Mouse (Mus musculus) gastrocnemius, adult 2 months (tissue): ENCODE measurements at regions not wholly inside any gene's neighbourhood (a gene's known extent, or its start where the extent isn't known, plus 50 kb on each side); places are given as distances from the start of the nearest gene placed in this dataset.

Experiments
- DNase-seq: peaks from one replicate; pipeline ENCODE4 v3.0.0; 2022
- H3K27ac ChIP-seq: fragments of 200-600 bp; 2 replicates; pipeline ENCODE4 v1.8.1; 2022; ENCODE audit warnings: mild to moderate bottlenecking
- H3K4me3 ChIP-seq: fragments of 200-600 bp; 2 replicates; pipeline ENCODE4 v1.8.1; 2022; ENCODE audit warnings: mild to moderate bottlenecking, moderate library complexity
- CTCF ChIP-seq: fragments of 200-600 bp; IDR thresholded peaks from 2 replicates; pipeline ENCODE4 v1.8.1; 2022; ENCODE audit warnings: antibody characterized with exemption, mild to moderate bottlenecking, moderate library complexity
- intact Hi-C: fragments of 180-260 bp; cut with DNase I; formaldehyde crosslinking; loops from one replicate; pipeline ENCODE4 v1.15.1; 2025

- DNase-seq = no peak
- intact Hi-C loops = no loop called here
- no peak overlapping the region for H3K27ac ChIP-seq
- no peak overlapping the region for H3K4me3 ChIP-seq
- TF ChIP-seq CTCF = no peak
Observed at GRCm38 (mm10) chr12:45656574-45656973, 582.1 kb upstream of the Stxbp6 start.

GRCm38 (mm10) chr12:45648654-45649053, 574.1 kb upstream of the Stxbp6 start:
- DNase-seq = no peak
- TF ChIP-seq CTCF = no peak
- intact Hi-C loops = no loop called here
- Histone ChIP-seq H3K4me3 (no peak overlapping the region), H3K27ac (no peak overlapping the region)

GRCm38 (mm10) chr12:45644180-45644579, 569.7 kb upstream of the Stxbp6 start:
- no peak for TF ChIP-seq CTCF
- H3K27ac ChIP-seq = no peak overlapping the region
- DNase-seq = no peak
- intact Hi-C loops = no loop called here
- H3K4me3 ChIP-seq = no peak overlapping the region

- TF ChIP-seq CTCF = no peak
- no peak for DNase-seq
Observed at GRCm38 (mm10) chr12:45622830-45623229, 548.3 kb upstream of the Stxbp6 start.

GRCm38 (mm10) chr12:45620056-45620455, 545.5 kb upstream of the Stxbp6 start:
- intact Hi-C loops = no loop called here
- no peak for DNase-seq
- no peak overlapping the region for H3K27ac ChIP-seq
- TF ChIP-seq CTCF = no peak
- no peak overlapping the region for H3K4me3 ChIP-seq

More at GRCm38 (mm10) chr12:45622830-45623229, 548.3 kb upstream of the Stxbp6 start:
- H3K4me3 ChIP-seq = no peak overlapping the region
- H3K27ac ChIP-seq = no peak overlapping the region
- intact Hi-C loops = no loop called here

- H3K27ac ChIP-seq = no peak overlapping the region
- H3K4me3 ChIP-seq = no peak overlapping the region
- intact Hi-C loops = no loop called here
- no peak for TF ChIP-seq CTCF
- no peak for DNase-seq
Observed at GRCm38 (mm10) chr12:45614509-45615150, 540.1 kb upstream of the Stxbp6 start.

- DNase-seq = no peak
- H3K4me3 ChIP-seq = no peak overlapping the region
- intact Hi-C loops = no loop called here
- H3K27ac ChIP-seq = no peak overlapping the region
- no peak for TF ChIP-seq CTCF
Observed at GRCm38 (mm10) chr12:45614074-45614473, 539.6 kb upstream of the Stxbp6 start.

- H3K27ac ChIP-seq = no peak overlapping the region
- H3K4me3 ChIP-seq = no peak overlapping the region
- intact Hi-C loops = no loop called here
- no peak for DNase-seq
- no peak for TF ChIP-seq CTCF
Observed at GRCm38 (mm10) chr12:45599443-45599842, 524.9 kb upstream of the Stxbp6 start.

GRCm38 (mm10) chr12:45597904-45598570, 523.5 kb upstream of the Stxbp6 start:
- no peak for TF ChIP-seq CTCF
- intact Hi-C loops = no loop called here

GRCm38 (mm10) chr12:45594689-45595088, 520.2 kb upstream of the Stxbp6 start:
- no peak overlapping the region for H3K4me3 ChIP-seq
- intact Hi-C loops = no loop called here
- no peak overlapping the region for H3K27ac ChIP-seq
- TF ChIP-seq CTCF = no peak
- no peak for DNase-seq

More at GRCm38 (mm10) chr12:45597904-45598570, 523.5 kb upstream of the Stxbp6 start:
- DNase-seq = no peak
- Histone ChIP-seq H3K27ac (no peak overlapping the region), H3K4me3 (no peak overlapping the region)

GRCm38 (mm10) chr12:45590191-45590590, 515.7 kb upstream of the Stxbp6 start:
- Histone ChIP-seq H3K4me3 (no peak overlapping the region), H3K27ac (no peak overlapping the region)
- TF ChIP-seq CTCF = no peak
- intact Hi-C loops = no loop called here
- DNase-seq = no peak

- TF ChIP-seq CTCF = no peak
- intact Hi-C loops = no loop called here
- no peak for DNase-seq
- H3K27ac ChIP-seq = no peak overlapping the region
- H3K4me3 ChIP-seq = no peak overlapping the region
Observed at GRCm38 (mm10) chr12:45585763-45586162, 511.3 kb upstream of the Stxbp6 start.

GRCm38 (mm10) chr12:45563325-45564030, 489.0 kb upstream of the Stxbp6 start:
- TF ChIP-seq CTCF = no peak
- intact Hi-C loops = no loop called here

More at GRCm38 (mm10) chr12:45563325-45564030, 489.0 kb upstream of the Stxbp6 start:
- H3K27ac ChIP-seq = no peak overlapping the region
- no peak overlapping the region for H3K4me3 ChIP-seq
- no peak for DNase-seq
